Mouse (Mus musculus): Measurements from ENCODE around the gene Olfr1441. TPM values are rescaled to one million over a fixed set of nuclear protein-coding genes. Genes with fewer than 3 reads are reported as not detected.
A peak's percentile ranks its signal among the peaks of the same experiment; 100 is the strongest.

Olfr1441 gene
- polyA plus RNA-seq, 1 experiment from 2014 or later, result not detected

- H3K4me2 ChIP-seq (ENCODE audit: low read length), result peak overlapping the region; percentile 21; the same call in 1 of the 2 replicates
- H3K9ac ChIP-seq (ENCODE audit: low read length), result no peak overlapping the region
- H3K27me3 ChIP-seq (replicated peaks; ENCODE audit: control insufficient read depth, insufficient read depth, low read length), result no peaks in the 10 kb centered on the region
- H3K36me3 ChIP-seq (ENCODE audit: control insufficient read depth, insufficient read depth, low read length), result no peaks in the 10 kb centered on the region
- WGBS, result 50% methylated on average over 12 of the region's 12 CpGs
- peaks cover 4% of the 10 kb centered on the region; the same call in 1 of the 2 replicates for H3K4me1 ChIP-seq (replicated peaks; ENCODE audit: control insufficient read depth, insufficient read depth, low read length)
- H3K27ac ChIP-seq (ENCODE audit: low read depth), result peak overlapping the region; percentile 18; the same call in 1 of the 2 replicates
- no peaks in the 10 kb centered on the region for H3K9me3 ChIP-seq (ENCODE audit: control insufficient read depth, low read length)
- ATAC-seq (replicated peaks; ENCODE audit: low FRiP score, low TSS enrichment, low read depth), result 0 out of 2 replicates have a peak, but pooled peaks have one; percentile 32
- no peak for DNase-seq (ENCODE audit: low spot score)
- H3K4me3 ChIP-seq (ENCODE audit: low read depth, low read length), result no peak overlapping the region
Measured at GRCm38 (mm10) chr19:12457401-12458066, 40.3 kb downstream of the Olfr1441 start.

DNA sequence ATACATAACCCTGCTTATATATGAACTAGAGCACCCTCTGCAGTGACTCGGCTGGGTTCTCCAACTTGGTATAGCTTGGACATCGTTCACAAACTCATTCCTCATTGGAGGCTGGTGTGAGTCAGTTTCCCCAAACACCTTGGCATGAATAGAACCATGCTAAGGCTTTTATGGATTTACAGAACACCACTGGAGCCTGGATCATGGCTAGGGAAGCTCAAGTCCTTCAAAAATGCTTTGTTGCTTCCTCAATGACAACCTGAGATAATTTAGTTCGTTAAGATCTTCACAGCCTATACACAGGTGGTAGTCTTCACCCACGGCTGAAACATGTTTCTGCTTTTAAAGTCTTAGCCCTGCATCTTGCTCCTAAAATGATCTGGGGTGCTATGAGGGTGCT, 42.3 kb downstream of the Olfr1441 start:
- Histone ChIP-seq H3K4me3 (ENCODE audit: low read depth, low read length) (no peak overlapping the region), H3K27ac (ENCODE audit: low read depth) (no peak overlapping the region), H3K27me3 (replicated peaks; ENCODE audit: control insufficient read depth, insufficient read depth, low read length) (no peaks in the 10 kb centered on the region), H3K9me3 (ENCODE audit: control insufficient read depth, low read length) (no peaks in the 10 kb centered on the region), H3K4me2 (ENCODE audit: low read length) (no peak overlapping the region), H3K4me1 (replicated peaks; ENCODE audit: control insufficient read depth, insufficient read depth, low read length) (peaks cover 8% of the 10 kb centered on the region; the same call in 1 of the 2 replicates), H3K9ac (ENCODE audit: low read length) (no peak overlapping the region), H3K36me3 (ENCODE audit: control insufficient read depth, insufficient read depth, low read length) (no peaks in the 10 kb centered on the region)
- 69% methylated on average over 4 of the region's 4 CpGs for WGBS
- ATAC-seq (replicated peaks; ENCODE audit: low FRiP score, low TSS enrichment, low read depth), result no peak
- DNase-seq (ENCODE audit: low spot score), result no peak

- ATAC-seq (replicated peaks; ENCODE audit: low FRiP score, low TSS enrichment, low read depth) (no peak), DNase-seq (ENCODE audit: low spot score) (no peak)
- no peaks in the 10 kb centered on the region for H3K9me3 ChIP-seq (ENCODE audit: control insufficient read depth, low read length)
- WGBS, result 73% methylated on average over 11 of the region's 11 CpGs
- peaks cover 8% of the 10 kb centered on the region; the same call in 1 of the 2 replicates for H3K4me1 ChIP-seq (replicated peaks; ENCODE audit: control insufficient read depth, insufficient read depth, low read length)
- H3K4me2 ChIP-seq (ENCODE audit: low read length), result no peak within 1 kb of the TSS
- no peak within 1 kb of the TSS for H3K27ac ChIP-seq (ENCODE audit: low read depth)
- H3K36me3 ChIP-seq (ENCODE audit: control insufficient read depth, insufficient read depth, low read length), result 0 out of 2 replicates have a peak, but pooled peaks cover 5% of the 10 kb centered on the region
- no peaks in the 10 kb centered on the region for H3K27me3 ChIP-seq (replicated peaks; ENCODE audit: control insufficient read depth, insufficient read depth, low read length)
- no peak within 1 kb of the TSS for H3K9ac ChIP-seq (ENCODE audit: low read length)
- no peak within 1 kb of the TSS for H3K4me3 ChIP-seq (ENCODE audit: low read depth, low read length)
Measured at GRCm38 (mm10) chr19:12460282-12461249, 43.3 kb downstream of the Olfr1441 start, which contains the start of gene Mpeg1. Mpeg1 (plus strand) TSS chr19:12460779.

DNA sequence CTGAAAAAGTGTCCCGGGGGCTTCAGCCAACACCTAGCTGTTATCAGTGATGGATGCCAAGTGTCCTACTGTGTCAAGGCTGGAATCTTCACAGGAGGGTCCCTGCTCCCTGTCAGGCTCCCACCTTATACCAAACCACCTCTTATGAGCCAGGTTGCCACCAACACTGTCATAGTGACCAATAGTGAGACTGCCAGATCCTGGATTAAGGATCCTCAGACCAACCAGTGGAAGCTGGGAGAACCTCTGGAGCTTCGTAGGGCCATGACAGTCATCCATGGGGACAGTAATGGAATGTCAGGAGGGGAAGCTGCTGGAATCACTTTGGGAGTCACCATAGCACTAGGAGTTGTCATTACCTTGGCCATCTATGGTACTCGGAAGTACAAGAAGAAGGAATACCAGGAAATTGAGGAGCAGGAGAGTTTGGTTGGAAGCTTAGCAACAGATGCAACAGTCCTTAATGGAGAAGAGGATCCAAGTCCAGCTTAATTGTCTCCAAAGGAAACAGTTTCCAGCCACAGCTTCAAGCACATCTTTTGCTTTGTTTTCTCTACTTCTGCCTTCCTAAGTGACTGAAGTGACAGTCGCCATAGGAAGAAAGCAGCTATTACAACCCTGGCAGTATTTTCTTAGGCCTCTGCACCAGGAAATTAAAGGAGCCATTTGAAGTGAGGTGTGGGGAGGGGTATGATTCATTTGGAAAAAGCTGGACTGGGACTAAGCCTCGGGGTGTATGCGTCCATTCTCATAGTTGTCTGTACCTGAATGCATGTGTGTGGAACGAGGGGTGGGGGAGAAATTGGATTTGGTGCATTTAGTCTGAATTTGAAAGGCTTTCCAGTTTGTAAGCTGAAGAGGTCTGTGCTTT, 45.9 kb downstream of the Olfr1441 start:
- H3K4me3 ChIP-seq (ENCODE audit: low read depth, low read length), result no peak overlapping the region
- 74% methylated on average over 7 of the region's 7 CpGs for WGBS
- H3K27ac ChIP-seq (ENCODE audit: low read depth), result no peak overlapping the region; the same call in 1 of the 2 replicates
- ATAC-seq (replicated peaks; ENCODE audit: low FRiP score, low TSS enrichment, low read depth) (no peak; the same call in 1 of the 2 replicates), DNase-seq (ENCODE audit: low spot score) (no peak)
- H3K9me3 ChIP-seq (ENCODE audit: control insufficient read depth, low read length), result no peaks in the 10 kb centered on the region
- H3K27me3 ChIP-seq (replicated peaks; ENCODE audit: control insufficient read depth, insufficient read depth, low read length), result no peaks in the 10 kb centered on the region
- H3K36me3 ChIP-seq (ENCODE audit: control insufficient read depth, insufficient read depth, low read length), result peaks cover 15% of the 10 kb centered on the region
- H3K4me1 ChIP-seq (replicated peaks; ENCODE audit: control insufficient read depth, insufficient read depth, low read length), result peaks cover 8% of the 10 kb centered on the region; the same call in 1 of the 2 replicates
- no peak overlapping the region for H3K9ac ChIP-seq (ENCODE audit: low read length)
- no peak overlapping the region for H3K4me2 ChIP-seq (ENCODE audit: low read length)

DNA sequence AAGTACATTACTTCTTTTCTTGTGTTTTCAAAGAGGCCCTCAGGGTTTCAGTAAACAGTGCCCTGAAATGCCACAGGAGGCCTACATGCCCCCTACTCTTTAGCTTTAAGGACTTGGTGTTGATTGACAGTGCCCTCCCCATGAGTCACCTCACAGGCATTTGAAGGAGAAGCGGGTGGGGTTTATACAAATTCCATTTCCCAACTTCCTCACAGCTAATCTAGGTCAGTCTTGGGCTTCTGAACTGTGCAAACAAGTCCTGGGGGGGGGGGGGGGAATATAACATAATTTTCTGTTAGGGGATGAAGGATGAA, 46.4 kb downstream of the Olfr1441 start:
- Histone ChIP-seq H3K27ac (ENCODE audit: low read depth) (no peak overlapping the region; the same call in 1 of the 2 replicates), H3K4me2 (ENCODE audit: low read length) (no peak overlapping the region), H3K4me1 (replicated peaks; ENCODE audit: control insufficient read depth, insufficient read depth, low read length) (peaks cover 8% of the 10 kb centered on the region; the same call in 1 of the 2 replicates)

GRCm38 (mm10) chr19:12464127-12464526, 46.9 kb downstream of the Olfr1441 start:
- H3K4me2 ChIP-seq (ENCODE audit: low read length), result no peak overlapping the region
- H3K4me1 ChIP-seq (replicated peaks; ENCODE audit: control insufficient read depth, insufficient read depth, low read length), result peaks cover 8% of the 10 kb centered on the region; the same call in 1 of the 2 replicates
- no peak for DNase-seq (ENCODE audit: low spot score)
- no peak overlapping the region; the same call in 1 of the 2 replicates for H3K27ac ChIP-seq (ENCODE audit: low read depth)
- no peaks in the 10 kb centered on the region for H3K9me3 ChIP-seq (ENCODE audit: control insufficient read depth, low read length)
- no peak overlapping the region for H3K4me3 ChIP-seq (ENCODE audit: low read depth, low read length)
- H3K36me3 ChIP-seq (ENCODE audit: control insufficient read depth, insufficient read depth, low read length), result peaks cover 26% of the 10 kb centered on the region
- 54% methylated on average over 5 of the region's 5 CpGs for WGBS
- ATAC-seq (replicated peaks; ENCODE audit: low FRiP score, low TSS enrichment, low read depth), result no peak
- no peak overlapping the region for H3K9ac ChIP-seq (ENCODE audit: low read length)
- no peaks in the 10 kb centered on the region for H3K27me3 ChIP-seq (replicated peaks; ENCODE audit: control insufficient read depth, insufficient read depth, low read length)

More for the DNA sequence above, 46.4 kb downstream of the Olfr1441 start:
- DNase-seq (ENCODE audit: low spot score), result no peak
- WGBS, result 22% methylated on average over 1 of the region's 1 CpGs
- Histone ChIP-seq H3K9me3 (ENCODE audit: control insufficient read depth, low read length) (no peaks in the 10 kb centered on the region), H3K27me3 (replicated peaks; ENCODE audit: control insufficient read depth, insufficient read depth, low read length) (no peaks in the 10 kb centered on the region), H3K9ac (ENCODE audit: low read length) (no peak overlapping the region), H3K36me3 (ENCODE audit: control insufficient read depth, insufficient read depth, low read length) (peaks cover 21% of the 10 kb centered on the region), H3K4me3 (ENCODE audit: low read depth, low read length) (no peak overlapping the region)
- peak; percentile 56; the same call in 1 of the 2 replicates for ATAC-seq (replicated peaks; ENCODE audit: low FRiP score, low TSS enrichment, low read depth)

- DNase-seq (ENCODE audit: low spot score), result no peak
- H3K9me3 ChIP-seq (ENCODE audit: control insufficient read depth, low read length), result no peaks in the 10 kb centered on the region
- H3K27ac ChIP-seq (ENCODE audit: low read depth), result no peak overlapping the region
- no peak overlapping the region for H3K4me3 ChIP-seq (ENCODE audit: low read depth, low read length)
- H3K36me3 ChIP-seq (ENCODE audit: control insufficient read depth, insufficient read depth, low read length), result peaks cover 31% of the 10 kb centered on the region
- H3K4me2 ChIP-seq (ENCODE audit: low read length), result no peak overlapping the region
- no peaks in the 10 kb centered on the region for H3K27me3 ChIP-seq (replicated peaks; ENCODE audit: control insufficient read depth, insufficient read depth, low read length)
- H3K9ac ChIP-seq (ENCODE audit: low read length), result no peak overlapping the region
- WGBS, result 79% methylated on average over 4 of the region's 4 CpGs
- ATAC-seq (replicated peaks; ENCODE audit: low FRiP score, low TSS enrichment, low read depth), result no peak
- peaks cover 8% of the 10 kb centered on the region; the same call in 1 of the 2 replicates for H3K4me1 ChIP-seq (replicated peaks; ENCODE audit: control insufficient read depth, insufficient read depth, low read length)
Measured at GRCm38 (mm10) chr19:12464674-12465073, 47.4 kb downstream of the Olfr1441 start.

Data from intestine, embryonic 14.5 days (tissue).